Mouse (Mus musculus): Measurements from ENCODE around the gene Zfp599.

Gene Zfp599

GRCm38 (mm10) chr9:22224066-22224465 lies 35.6 kb downstream of the Zfp599 start:
- no peak for DNase-seq (ENCODE audit: low spot score)

GRCm38 (mm10) chr9:22217858-22218493 lies 41.7 kb downstream of the Zfp599 start:
- DNase-seq (ENCODE audit: low spot score): no peak

DNA sequence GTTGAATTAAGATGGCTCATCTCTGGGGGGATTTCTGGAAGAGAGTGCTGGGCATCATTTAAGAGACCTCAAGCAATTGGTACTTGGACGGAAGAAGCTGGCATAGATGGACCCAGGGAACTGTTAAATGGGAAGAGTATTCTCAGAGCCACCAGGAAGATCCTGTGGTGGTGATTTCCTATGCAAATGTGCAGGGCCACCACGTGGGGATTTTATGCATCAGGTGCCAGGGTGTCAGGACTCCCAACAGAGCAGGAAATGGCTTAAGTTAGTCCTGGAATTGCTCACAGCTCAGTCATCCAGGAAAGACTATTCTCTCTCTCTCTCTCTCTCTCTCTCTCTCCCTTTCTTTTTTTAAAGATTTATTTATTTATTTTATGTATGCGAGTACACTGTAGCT lies 43.0 kb downstream of the Zfp599 start:
- DNase-seq (ENCODE audit: low spot score): no peak

DNA sequence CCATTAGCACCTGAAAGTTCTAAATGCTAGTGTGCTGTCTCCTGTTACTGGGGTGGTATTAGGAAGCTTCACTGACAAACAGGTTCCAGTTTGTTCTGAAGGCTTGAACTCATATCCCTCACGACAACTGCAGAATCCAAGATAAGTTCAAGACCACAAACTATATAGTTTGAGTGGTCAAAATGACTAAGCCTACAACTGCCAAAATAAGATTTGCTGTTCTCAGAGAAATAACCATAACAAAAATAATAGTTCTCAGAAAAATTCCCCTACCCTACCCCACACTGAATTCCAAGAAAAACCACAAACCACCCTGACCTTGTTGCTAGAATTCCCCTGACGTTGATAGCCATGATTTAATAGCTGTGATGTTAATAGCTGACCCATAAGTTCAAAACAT lies 45.1 kb downstream of the Zfp599 start:
- no peak for DNase-seq (ENCODE audit: low spot score)

- no peak for DNase-seq (ENCODE audit: low spot score)
Observed at GRCm38 (mm10) chr9:22213785-22214194, 45.9 kb downstream of the Zfp599 start.
